Mouse (Mus musculus): ENCODE measurements around the gene Tex44. TPM values are rescaled to one million over a fixed set of nuclear protein-coding genes. Genes with fewer than 3 reads are reported as not detected.

Gene Tex44
- polyA plus RNA-seq, 1 experiment: not detected

- Histone ChIP-seq H3K9me3 (no peaks in the 10 kb centered on the region), H3K27me3 (replicated peaks) (no peaks in the 10 kb centered on the region), H3K4me3 (replicated peaks) (peak overlapping the region; percentile 95), H3K4me1 (peaks cover 70% of the 10 kb centered on the region), H3K36me3 (replicated peaks; ENCODE audit: low read length) (no peaks in the 10 kb centered on the region)
- TF ChIP-seq FLI1 (IDR thresholded peaks at IDR 0.05; ENCODE audit: low read length) (no peak), GATA1 (IDR thresholded peaks at IDR 0.05; ENCODE audit: borderline replicate concordance, low read length) (no peak)
These were observed 15.5 kb downstream of the Tex44 start for GRCm38 (mm10) chr1:86441724-86441979.

- H3K9me3 ChIP-seq: no peaks in the 10 kb centered on the region
- H3K4me1 ChIP-seq: peaks cover 66% of the 10 kb centered on the region
- H3K4me3 ChIP-seq (replicated peaks): peak overlapping the region; percentile 95
- no peaks in the 10 kb centered on the region for H3K36me3 ChIP-seq (replicated peaks; ENCODE audit: low read length)
- no peaks in the 10 kb centered on the region for H3K27me3 ChIP-seq (replicated peaks)
- no peak for TF ChIP-seq FLI1 (IDR thresholded peaks at IDR 0.05; ENCODE audit: low read length)
- no peak for TF ChIP-seq GATA1 (IDR thresholded peaks at IDR 0.05; ENCODE audit: borderline replicate concordance, low read length)
These were observed 16.1 kb downstream of the Tex44 start for GRCm38 (mm10) chr1:86441980-86442831.

GRCm38 (mm10) chr1:86442832-86443231 lies 16.7 kb downstream of the Tex44 start:
- Histone ChIP-seq H3K27me3 (replicated peaks) (no peaks in the 10 kb centered on the region), H3K9me3 (no peaks in the 10 kb centered on the region), H3K4me3 (replicated peaks) (peak overlapping the region; percentile 95), H3K4me1 (peaks cover 65% of the 10 kb centered on the region), H3K36me3 (replicated peaks; ENCODE audit: low read length) (no peaks in the 10 kb centered on the region)
- no peak for TF ChIP-seq FLI1 (IDR thresholded peaks at IDR 0.05; ENCODE audit: low read length)
- no peak for TF ChIP-seq GATA1 (IDR thresholded peaks at IDR 0.05; ENCODE audit: borderline replicate concordance, low read length)

GRCm38 (mm10) chr1:86443386-86444172 lies 17.4 kb downstream of the Tex44 start:
- Histone ChIP-seq H3K36me3 (replicated peaks; ENCODE audit: low read length) (no peaks in the 10 kb centered on the region), H3K4me1 (peaks cover 64% of the 10 kb centered on the region), H3K9me3 (no peaks in the 10 kb centered on the region), H3K4me3 (replicated peaks) (peak overlapping the region; percentile 95), H3K27me3 (replicated peaks) (no peaks in the 10 kb centered on the region)
- TF ChIP-seq GATA1 (IDR thresholded peaks at IDR 0.05; ENCODE audit: borderline replicate concordance, low read length) (no peak), FLI1 (IDR thresholded peaks at IDR 0.05; ENCODE audit: low read length) (no peak)

GRCm38 (mm10) chr1:86447596-86448171 lies 21.6 kb downstream of the Tex44 start:
- H3K36me3 ChIP-seq (replicated peaks; ENCODE audit: low read length): peaks cover 5% of the 10 kb centered on the region
- no peak overlapping the region for H3K4me3 ChIP-seq (replicated peaks)
- H3K9me3 ChIP-seq: no peaks in the 10 kb centered on the region
- no peak for TF ChIP-seq GATA1 (IDR thresholded peaks at IDR 0.05; ENCODE audit: borderline replicate concordance, low read length)
- TF ChIP-seq FLI1 (IDR thresholded peaks at IDR 0.05; ENCODE audit: low read length): no peak
- H3K27me3 ChIP-seq (replicated peaks): no peaks in the 10 kb centered on the region
- H3K4me1 ChIP-seq: peaks cover 69% of the 10 kb centered on the region

GRCm38 (mm10) chr1:86448272-86448671 lies 22.1 kb downstream of the Tex44 start:
- H3K4me1 ChIP-seq: peaks cover 69% of the 10 kb centered on the region
- H3K36me3 ChIP-seq (replicated peaks; ENCODE audit: low read length): peaks cover 5% of the 10 kb centered on the region
- no peaks in the 10 kb centered on the region for H3K9me3 ChIP-seq
- TF ChIP-seq FLI1 (IDR thresholded peaks at IDR 0.05; ENCODE audit: low read length): no peak
- TF ChIP-seq GATA1 (IDR thresholded peaks at IDR 0.05; ENCODE audit: borderline replicate concordance, low read length): no peak
- no peak overlapping the region for H3K4me3 ChIP-seq (replicated peaks)
- H3K27me3 ChIP-seq (replicated peaks): no peaks in the 10 kb centered on the region

GRCm38 (mm10) chr1:86449966-86450365 lies 23.8 kb downstream of the Tex44 start:
- Histone ChIP-seq H3K27me3 (replicated peaks) (no peaks in the 10 kb centered on the region), H3K4me1 (peaks cover 63% of the 10 kb centered on the region), H3K4me3 (replicated peaks) (no peak overlapping the region), H3K36me3 (replicated peaks; ENCODE audit: low read length) (peaks cover 6% of the 10 kb centered on the region), H3K9me3 (peaks cover 1% of the 10 kb centered on the region; the same call in 1 of the 2 replicates)
- TF ChIP-seq FLI1 (IDR thresholded peaks at IDR 0.05; ENCODE audit: low read length) (no peak), GATA1 (IDR thresholded peaks at IDR 0.05; ENCODE audit: borderline replicate concordance, low read length) (no peak)

GRCm38 (mm10) chr1:86452713-86453112 lies 26.6 kb downstream of the Tex44 start:
- Histone ChIP-seq H3K4me3 (replicated peaks) (no peak overlapping the region), H3K36me3 (replicated peaks; ENCODE audit: low read length) (peaks cover 7% of the 10 kb centered on the region), H3K9me3 (peaks cover 3% of the 10 kb centered on the region; the same call in 1 of the 2 replicates), H3K27me3 (replicated peaks) (no peaks in the 10 kb centered on the region), H3K4me1 (peaks cover 54% of the 10 kb centered on the region)
- no peak for TF ChIP-seq GATA1 (IDR thresholded peaks at IDR 0.05; ENCODE audit: borderline replicate concordance, low read length)
- no peak for TF ChIP-seq FLI1 (IDR thresholded peaks at IDR 0.05; ENCODE audit: low read length)

GRCm38 (mm10) chr1:86456892-86457581 lies 30.9 kb downstream of the Tex44 start:
- Histone ChIP-seq H3K4me1 (peaks cover 48% of the 10 kb centered on the region), H3K36me3 (replicated peaks; ENCODE audit: low read length) (peaks cover 2% of the 10 kb centered on the region), H3K4me3 (replicated peaks) (no peak overlapping the region), H3K27me3 (replicated peaks) (no peaks in the 10 kb centered on the region), H3K9me3 (peaks cover 3% of the 10 kb centered on the region; the same call in 1 of the 2 replicates)
- TF ChIP-seq FLI1 (IDR thresholded peaks at IDR 0.05; ENCODE audit: low read length) (no peak), GATA1 (IDR thresholded peaks at IDR 0.05; ENCODE audit: borderline replicate concordance, low read length) (no peak)
